Comparison of ENCODE assay signal across 8 mouse cellular contexts in the genomic region with DNA sequence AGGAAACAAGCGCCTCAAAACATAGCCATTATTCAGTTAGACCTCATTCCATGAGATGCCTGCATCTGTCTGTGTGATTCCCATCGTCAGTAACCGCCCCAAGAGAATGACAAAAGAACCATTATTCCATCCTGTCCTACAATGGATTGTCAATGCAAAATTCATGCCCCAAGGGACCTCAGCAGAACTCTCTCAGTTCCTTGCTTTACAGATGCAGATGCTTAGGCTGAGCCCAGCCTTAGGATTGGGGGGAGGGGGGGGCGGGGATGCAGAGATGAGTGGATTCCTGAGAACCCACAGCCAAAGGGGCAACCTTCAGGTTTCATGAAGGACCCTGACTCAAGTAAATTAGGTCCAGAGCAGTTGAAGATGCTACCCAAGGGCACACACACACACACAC.
DNase-seq lines count a peak whose midpoint lies in the region; ATAC-seq and TF ChIP-seq lines count a peak whose summit lies in the region.

No protein-coding gene starts in this region.

- no peak for DNase-seq in lung, postnatal 36 days
- no peak for DNase-seq in liver, embryonic 13.5 days
- no peak for DNase-seq in stomach, postnatal 0 days (ENCODE audit: low spot score)
- DNase-seq in adrenal gland, adult 8-10 months: no peak
- no peak for DNase-seq in kidney, postnatal 4 days
- no peak for DNase-seq in adrenal gland, postnatal 14 days

- H3K9me3 ChIP-seq in lung, embryonic 15.5 days: no peaks in the 10 kb centered on the region
- no peaks in the 10 kb centered on the region for H3K9me3 ChIP-seq in forebrain, embryonic 12.5 days
- no peaks in the 10 kb centered on the region for H3K9me3 ChIP-seq in liver, embryonic 13.5 days (replicated peaks)
- no peaks in the 10 kb centered on the region for H3K9me3 ChIP-seq in stomach, postnatal 0 days (ENCODE audit: control insufficient read depth, low read length)

- WGBS in lung, embryonic 15.5 days: 25% methylated on average over 4 of the region's 4 CpGs
- 6% methylated on average over 4 of the region's 4 CpGs for WGBS in forebrain, embryonic 12.5 days
- 39% methylated on average over 4 of the region's 4 CpGs for WGBS in liver, embryonic 13.5 days (ENCODE audit: insufficient replicate concordance)
- 37% methylated on average over 4 of the region's 4 CpGs for WGBS in stomach, postnatal 0 days

- H3K4me3 ChIP-seq in lung, embryonic 15.5 days: peak overlapping the region; percentile 54
- H3K4me3 ChIP-seq in forebrain, embryonic 12.5 days (replicated peaks): no peak overlapping the region
- H3K4me3 ChIP-seq in liver, embryonic 13.5 days (replicated peaks): no peak overlapping the region
- H3K4me3 ChIP-seq in stomach, postnatal 0 days (ENCODE audit: low read depth, low read length): peak overlapping the region; percentile 57; the same call in 1 of the 2 replicates

- H3K9ac ChIP-seq in lung, embryonic 15.5 days: no peak overlapping the region
- H3K9ac ChIP-seq in forebrain, embryonic 12.5 days: no peak overlapping the region
- H3K9ac ChIP-seq in liver, embryonic 13.5 days: no peak overlapping the region
- H3K9ac ChIP-seq in stomach, postnatal 0 days (ENCODE audit: low read length): no peak overlapping the region

- TF ChIP-seq EP300 in stomach, postnatal 0 days (optimal IDR thresholded peaks at IDR 0.05): no peak

- H3K4me1 ChIP-seq in lung, embryonic 15.5 days: peaks cover 13% of the 10 kb centered on the region
- peaks cover 20% of the 10 kb centered on the region for H3K4me1 ChIP-seq in forebrain, embryonic 12.5 days
- H3K4me1 ChIP-seq in liver, embryonic 13.5 days (replicated peaks): peaks cover 10% of the 10 kb centered on the region; the same call in 1 of the 2 replicates
- H3K4me1 ChIP-seq in stomach, postnatal 0 days (replicated peaks; ENCODE audit: control insufficient read depth, insufficient read depth): no peaks in the 10 kb centered on the region

- no peak for TF ChIP-seq CTCF in stomach, postnatal 0 days (IDR thresholded peaks at IDR 0.05; ENCODE audit: low read depth)

- no peaks in the 10 kb centered on the region for H3K27me3 ChIP-seq in lung, embryonic 15.5 days
- peaks cover 6% of the 10 kb centered on the region; the same call in 1 of the 2 replicates for H3K27me3 ChIP-seq in forebrain, embryonic 12.5 days
- H3K27me3 ChIP-seq in liver, embryonic 13.5 days: peaks cover 15% of the 10 kb centered on the region
- no peaks in the 10 kb centered on the region for H3K27me3 ChIP-seq in stomach, postnatal 0 days (ENCODE audit: control insufficient read depth, insufficient read depth, low read length)

- H3K4me2 ChIP-seq in lung, embryonic 15.5 days: peak overlapping the region; percentile 96
- H3K4me2 ChIP-seq in forebrain, embryonic 12.5 days: peak overlapping the region; percentile 98
- H3K4me2 ChIP-seq in liver, embryonic 13.5 days: peak overlapping the region; percentile 73
- peak overlapping the region; percentile 98 for H3K4me2 ChIP-seq in stomach, postnatal 0 days (replicated peaks; ENCODE audit: low read depth)

- H3K36me3 ChIP-seq in lung, embryonic 15.5 days: no peaks in the 10 kb centered on the region
- H3K36me3 ChIP-seq in forebrain, embryonic 12.5 days (replicated peaks): no peaks in the 10 kb centered on the region
- no peaks in the 10 kb centered on the region for H3K36me3 ChIP-seq in liver, embryonic 13.5 days
- H3K36me3 ChIP-seq in stomach, postnatal 0 days (ENCODE audit: control insufficient read depth, insufficient read depth, low read length): no peaks in the 10 kb centered on the region

- H3K27ac ChIP-seq in lung, embryonic 15.5 days: no peak overlapping the region
- H3K27ac ChIP-seq in forebrain, embryonic 12.5 days: no peak overlapping the region
- no peak overlapping the region for H3K27ac ChIP-seq in liver, embryonic 13.5 days
- H3K27ac ChIP-seq in stomach, postnatal 0 days (replicated peaks): no peak overlapping the region

- no peak for ATAC-seq in lung, embryonic 15.5 days (ENCODE audit: borderline replicate concordance, extremely low read depth, low FRiP score, low TSS enrichment)
- no peak for ATAC-seq in forebrain, embryonic 12.5 days (ENCODE audit: low FRiP score)
- no peak for ATAC-seq in liver, embryonic 13.5 days (ENCODE audit: low read depth)
- no peak for ATAC-seq in stomach, postnatal 0 days (ENCODE audit: low FRiP score, low TSS enrichment)

Comparison
In these comparisons a context has a peak if more than half of its experiments do, and no peak if none do; other contexts are left out.
1. H3K4me3 ChIP-seq: peak in lung, embryonic 15.5 days (single experiment) and stomach, postnatal 0 days (single experiment); none in forebrain, embryonic 12.5 days (single experiment) and liver, embryonic 13.5 days (single experiment).
2. Peak in every context shown above with its lines, with median percentiles within 50 percentile points of each other: H3K4me2 ChIP-seq.